Mouse (Mus musculus) CH12.LX (cell line): Measurements from ENCODE around the gene Gm28053. TPM values are rescaled to one million over a fixed set of nuclear protein-coding genes. Genes with fewer than 3 reads are reported as not detected.
A peak's percentile ranks its signal among the peaks of the same experiment; 100 is the strongest.

Source experiments
- DNase-seq: peaks from one replicate; pipeline ENCODE4 v3.0.0-alpha.2; 2013; ENCODE audit errors: extremely low read depth
- H3K27ac ChIP-seq: 2 replicates; pipeline ENCODE4 v1.5.1; 2012; ENCODE audit warnings: low read depth, mild to moderate bottlenecking, control low read depth, moderate library complexity; ENCODE audit not compliant: insufficient read depth
- H3K27me3 ChIP-seq: replicated peaks from 2 replicates; pipeline ENCODE3; 2012; ENCODE audit warnings: inconsistent platforms
- H3K36me3 ChIP-seq, 2 experiments: replicated peaks in 1 of 2; 2 replicates each; pipeline versions ENCODE3 to v1.6.1; 2012; ENCODE audit warnings: inconsistent platforms in 1 of 2, low read length in 1 of 2, mild to moderate bottlenecking in 1 of 2, mixed read lengths in 1 of 2, moderate library complexity in 1 of 2; ENCODE audit not compliant: control insufficient read depth in 1 of 2, insufficient read depth in 1 of 2
- H3K4me1 ChIP-seq, 2 experiments: 2 replicates each; pipeline ENCODE4 v1.6.1; 2012; ENCODE audit warnings: inconsistent platforms in 1 of 2, moderate library complexity in 1 of 2; ENCODE audit not compliant: insufficient read depth in 2 of 2, control insufficient read depth in 1 of 2
- H3K4me2 ChIP-seq: 2 replicates; pipeline ENCODE4 v1.6.1; 2012; ENCODE audit warnings: low read depth, mild to moderate bottlenecking, control low read depth; ENCODE audit not compliant: poor library complexity, insufficient read depth, severe bottlenecking
- H3K4me3 ChIP-seq, 3 experiments: fragments of 150-350 bp in 1 of 3; sonication (generic) in 1 of 3; replicated peaks in 1 of 3; 2 replicates each; pipeline versions ENCODE3 to v1.5.1; 2011 to 2012; ENCODE audit warnings: low read depth in 2 of 3, low read length in 2 of 3, mild to moderate bottlenecking in 2 of 3, moderate library complexity in 2 of 3, control low read depth in 1 of 3, improper control_type of control experiment in 1 of 3, inconsistent platforms in 1 of 3, mixed read lengths in 1 of 3; ENCODE audit not compliant: poor library complexity in 1 of 3
- H3K79me2 ChIP-seq: replicated peaks from 2 replicates; pipeline ENCODE4 v1.6.1; 2012; ENCODE audit warnings: mild to moderate bottlenecking, moderate library complexity; ENCODE audit not compliant: control insufficient read depth, poor library complexity, insufficient read depth, severe bottlenecking; ENCODE audit errors: extremely low read depth
- H3K9ac ChIP-seq: 2 replicates; pipeline ENCODE4 v1.6.1; 2012; ENCODE audit warnings: low read depth, mild to moderate bottlenecking, control low read depth, moderate library complexity; ENCODE audit not compliant: insufficient read depth
- H3K9me3 ChIP-seq: replicated peaks from 2 replicates; pipeline ENCODE3; 2012; ENCODE audit warnings: low read length, inconsistent platforms, mixed read lengths
- BHLHE40 ChIP-seq: IDR thresholded peaks from 2 replicates; pipeline ENCODE4 v1.6.1; 2011; ENCODE audit warnings: mild to moderate bottlenecking, low read depth, low read length, improper control_type of control experiment
- CHD1 ChIP-seq: IDR thresholded peaks from 2 replicates; pipeline ENCODE4 v1.6.1; 2012; ENCODE audit warnings: low read depth, low read length, improper control_type of control experiment, inconsistent platforms
- CHD2 ChIP-seq: IDR thresholded peaks from 2 replicates; pipeline ENCODE4 v1.6.1; 2011; ENCODE audit warnings: low read length, improper control_type of control experiment
- CTCF ChIP-seq, 2 experiments: IDR thresholded peaks in 1 of 2; conservative IDR thresholded peaks in 1 of 2; 2 replicates each; pipeline ENCODE4 v1.5.1; 2011 to 2012; ENCODE audit warnings: low read depth in 2 of 2, low read length in 2 of 2, improper control_type of control experiment in 1 of 2, inconsistent platforms in 1 of 2, mild to moderate bottlenecking in 1 of 2, moderate library complexity in 1 of 2
- E2F4 ChIP-seq: IDR thresholded peaks from 2 replicates; pipeline ENCODE4 v1.6.1; 2011; ENCODE audit warnings: low read depth, low read length, improper control_type of control experiment; ENCODE audit not compliant: insufficient replicate concordance
- ELF1 ChIP-seq: IDR thresholded peaks from 2 replicates; pipeline ENCODE4 v1.6.1; 2014; ENCODE audit warnings: low read depth, mild to moderate bottlenecking, inconsistent platforms, low read length, improper control_type of control experiment
- EP300 ChIP-seq: IDR thresholded peaks from 2 replicates; pipeline ENCODE4 v1.6.1; 2011; ENCODE audit warnings: low read length, improper control_type of control experiment
- ETS1 ChIP-seq: conservative IDR thresholded peaks from 2 replicates; pipeline ENCODE4 v1.6.1; 2012; ENCODE audit warnings: low read depth, mild to moderate bottlenecking, inconsistent platforms, low read length, improper control_type of control experiment, moderate library complexity
- GABPA ChIP-seq: IDR thresholded peaks from 2 replicates; pipeline ENCODE4 v1.6.1; 2012; ENCODE audit warnings: low read depth, low read length, improper control_type of control experiment, inconsistent platforms; ENCODE audit not compliant: insufficient replicate concordance
- HCFC1 ChIP-seq: IDR thresholded peaks from 2 replicates; pipeline ENCODE4 v1.6.1; 2012; ENCODE audit warnings: low read depth, mild to moderate bottlenecking, inconsistent platforms, low read length, improper control_type of control experiment
- IRF4 ChIP-seq: IDR thresholded peaks from 2 replicates; pipeline ENCODE4 v1.6.1; 2014; ENCODE audit warnings: low read depth, mild to moderate bottlenecking, inconsistent platforms, low read length, improper control_type of control experiment
- JUN ChIP-seq: IDR thresholded peaks from 2 replicates; pipeline ENCODE4 v1.6.1; 2011; ENCODE audit warnings: low read depth, mild to moderate bottlenecking, low read length, improper control_type of control experiment, moderate library complexity; ENCODE audit not compliant: insufficient read depth
- JUND ChIP-seq: conservative IDR thresholded peaks from 2 replicates; pipeline ENCODE4 v1.6.1; 2011; ENCODE audit warnings: low read depth, low read length, improper control_type of control experiment
- KAT2A ChIP-seq: IDR thresholded peaks from 2 replicates; pipeline ENCODE4 v1.6.1; 2012; ENCODE audit warnings: low read length, improper control_type of control experiment, inconsistent platforms; ENCODE audit not compliant: insufficient replicate concordance
- MAFK ChIP-seq: IDR thresholded peaks from 2 replicates; pipeline ENCODE4 v1.6.1; 2011; ENCODE audit warnings: low read length, improper control_type of control experiment; ENCODE audit not compliant: insufficient replicate concordance
- MAX ChIP-seq: IDR thresholded peaks from 2 replicates; pipeline ENCODE4 v1.6.1; 2011; ENCODE audit warnings: low read length, improper control_type of control experiment
- MAZ ChIP-seq: IDR thresholded peaks from 2 replicates; pipeline ENCODE4 v1.6.1; 2012; ENCODE audit warnings: low read depth, mild to moderate bottlenecking, inconsistent platforms, low read length, improper control_type of control experiment, moderate library complexity
- MEF2A ChIP-seq: IDR thresholded peaks from 2 replicates; pipeline ENCODE4 v1.6.1; 2014; ENCODE audit warnings: low read depth, mild to moderate bottlenecking, inconsistent platforms, low read length, improper control_type of control experiment, borderline replicate concordance
- MXI1 ChIP-seq: IDR thresholded peaks from 2 replicates; pipeline ENCODE4 v1.6.1; 2011; ENCODE audit warnings: mild to moderate bottlenecking, low read depth, low read length, improper control_type of control experiment
- MYC ChIP-seq: IDR thresholded peaks from 2 replicates; pipeline ENCODE4 v1.6.1; 2011; ENCODE audit warnings: low read depth, mild to moderate bottlenecking, improper control_type of control experiment, low read length
- NELFE ChIP-seq: IDR thresholded peaks from 2 replicates; pipeline ENCODE4 v1.6.1; 2011; ENCODE audit warnings: low read depth, low read length, improper control_type of control experiment
- NRF1 ChIP-seq: IDR thresholded peaks from 2 replicates; pipeline ENCODE4 v1.6.1; 2014; ENCODE audit warnings: low read depth, mild to moderate bottlenecking, inconsistent platforms, low read length, improper control_type of control experiment, moderate library complexity
- PAX5 ChIP-seq: IDR thresholded peaks from 2 replicates; pipeline ENCODE4 v1.6.1; 2012; ENCODE audit warnings: low read length, inconsistent platforms, mixed read lengths
- POLR2A ChIP-seq: IDR thresholded peaks from 2 replicates; pipeline ENCODE4 v1.6.1; 2011; ENCODE audit warnings: low read depth, mild to moderate bottlenecking, improper control_type of control experiment, low read length
- POLR2AphosphoS2 ChIP-seq: IDR thresholded peaks from 2 replicates; pipeline ENCODE4 v1.6.1; 2011; ENCODE audit warnings: low read depth, low read length, improper control_type of control experiment
- RAD21 ChIP-seq: IDR thresholded peaks from 2 replicates; pipeline ENCODE4 v1.6.1; 2011; ENCODE audit warnings: low read depth, mild to moderate bottlenecking, low read length, improper control_type of control experiment, moderate library complexity
- RCOR1 ChIP-seq: conservative IDR thresholded peaks from 2 replicates; pipeline ENCODE4 v1.6.1; 2012; ENCODE audit warnings: low read depth, mild to moderate bottlenecking, inconsistent platforms, low read length, improper control_type of control experiment
- SIN3A ChIP-seq: IDR thresholded peaks from 2 replicates; pipeline ENCODE4 v1.6.1; 2012; ENCODE audit warnings: low read length, improper control_type of control experiment, inconsistent platforms
- SMC3 ChIP-seq: IDR thresholded peaks from 2 replicates; pipeline ENCODE4 v1.6.1; 2011; ENCODE audit warnings: low read depth, low read length, improper control_type of control experiment
- TBP ChIP-seq: conservative IDR thresholded peaks from 2 replicates; pipeline ENCODE4 v1.6.1; 2011; ENCODE audit warnings: low read depth, low read length, improper control_type of control experiment
- TCF12 ChIP-seq: IDR thresholded peaks from 2 replicates; pipeline ENCODE4 v1.6.1; 2014; ENCODE audit warnings: low read depth, mild to moderate bottlenecking, inconsistent platforms, low read length, improper control_type of control experiment
- UBTF ChIP-seq: IDR thresholded peaks from 2 replicates; pipeline ENCODE4 v1.6.1; 2012; ENCODE audit warnings: low read depth, mild to moderate bottlenecking, inconsistent platforms, low read length, improper control_type of control experiment, moderate library complexity
- USF1 ChIP-seq: IDR thresholded peaks from 2 replicates; pipeline ENCODE4 v1.6.1; 2014; ENCODE audit warnings: low read depth, mild to moderate bottlenecking, inconsistent platforms, low read length, improper control_type of control experiment
- USF2 ChIP-seq: conservative IDR thresholded peaks from 2 replicates; pipeline ENCODE4 v1.6.1; 2011; ENCODE audit warnings: low read depth, low read length, improper control_type of control experiment
- ZC3H11A ChIP-seq: IDR thresholded peaks from 2 replicates; pipeline ENCODE4 v1.6.1; 2012; ENCODE audit warnings: low read depth, mild to moderate bottlenecking, inconsistent platforms, low read length, improper control_type of control experiment
- ZKSCAN1 ChIP-seq: IDR thresholded peaks from 2 replicates; pipeline ENCODE4 v1.6.1; 2012; ENCODE audit warnings: low read depth, inconsistent platforms, low read length, improper control_type of control experiment, borderline replicate concordance
- ZMIZ1 ChIP-seq: IDR thresholded peaks from 2 replicates; pipeline ENCODE4 v1.6.1; 2012; ENCODE audit warnings: low read depth, mild to moderate bottlenecking, inconsistent platforms, low read length, improper control_type of control experiment
- ZNF384 ChIP-seq: IDR thresholded peaks from 2 replicates; pipeline ENCODE4 v1.6.1; 2012; ENCODE audit warnings: low read depth, low read length, improper control_type of control experiment, inconsistent platforms
- dilution Hi-C: fragments of 300-500 bp; cut with MboI; formaldehyde crosslinking; loops from 2 replicates; pipeline ENCODE4 v1.14.3; 2020; ENCODE audit warnings: low sequenced_read_pairs; ENCODE audit not compliant: extremely low pct_unique_long_range_greater_than_20kb, extremely low pct_ligation_motif_present
- in situ Hi-C: fragments of 300-500 bp; cut with MboI; formaldehyde crosslinking; loops from 3 replicates; pipeline ENCODE4 v1.14.3; 2019; ENCODE audit warnings: low sequenced_read_pairs, low pct_ligation_motif_present, low pct_unique_long_range_greater_than_20kb, mixed read lengths
- polyA plus RNA-seq: library from polyadenylated mRNA; unstranded; fragments of >175 nt; gene quantifications from 2 replicates; pipeline ENCODE4 v1.2.1, GENCODE M21; 2012; ENCODE audit warnings: low read depth; ENCODE audit not compliant: insufficient read length
- total RNA-seq, 2 experiments: library from RNA; depleted of rRNA; stranded (reverse); fragments of 300-350 nt in 1 of 2; fragments of >200 nt in 1 of 2; gene quantifications; 2 replicates each; pipeline ENCODE4 v1.2.3; 2012 to 2014

Gene Gm28053
- total and polyA plus RNA-seq, 3 experiments = 8.0 to 22.7 (median 10.0) TPM

DNA sequence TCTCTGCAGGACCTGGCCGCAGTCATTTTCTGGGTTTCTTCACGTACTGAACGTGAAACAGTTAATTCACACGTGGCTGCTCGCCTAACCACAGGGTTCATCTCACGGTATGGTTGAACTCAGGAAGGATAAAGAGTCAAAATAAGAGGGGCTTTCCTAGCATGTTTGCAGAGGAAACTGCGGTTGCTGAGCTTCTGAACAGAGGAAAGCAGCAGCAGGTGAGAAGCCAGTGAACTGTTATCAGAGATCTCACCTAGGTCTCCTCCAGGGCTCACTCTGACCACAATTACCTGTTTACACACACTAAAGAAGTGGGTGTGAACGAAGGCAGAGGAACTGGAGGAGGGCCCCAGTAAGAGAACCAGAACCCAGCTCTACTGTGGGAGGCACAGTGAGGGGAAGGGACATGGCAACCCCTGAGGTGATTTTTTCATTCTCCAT, 14.5 kb downstream of the Gm28053 start:
- H3K9ac ChIP-seq = no peak overlapping the region; the same call in 1 of the 2 replicates
- peaks cover 2% of the 10 kb centered on the region for H3K9me3 ChIP-seq
- peaks cover 7% of the 10 kb centered on the region; the same call in 1 of the 2 replicates for H3K79me2 ChIP-seq
- dilution Hi-C loops = no loop called here
- peak overlapping the region; percentile 26 for H3K4me2 ChIP-seq
- in situ Hi-C loops = no loop called here
- H3K27ac ChIP-seq = peak overlapping the region; percentile 67
- peak; percentile 95 for TF ChIP-seq ETS1
- peak; percentile 57; the same call in 1 of the 2 replicates for TF ChIP-seq ZMIZ1
- peak; percentile 94 for TF ChIP-seq EP300
- peak; percentile 69 for TF ChIP-seq JUND
- peak; percentile 94 for TF ChIP-seq MEF2A
- peak; percentile 100 for TF ChIP-seq BHLHE40
- no peak for TF ChIP-seq KAT2A
- peak; percentile 96 for TF ChIP-seq MAX
- TF ChIP-seq USF1 = peak; percentile 40; the same call in 1 of the 2 replicates
- TF ChIP-seq POLR2A = 0 out of 2 replicates have a peak, but pooled peaks have one; percentile 42
- peak; percentile 85 for TF ChIP-seq SIN3A
- peak; percentile 76; the same call in 1 of the 2 replicates for TF ChIP-seq MAZ
- TF ChIP-seq ZNF384 = no peak
- TF ChIP-seq RAD21 = peak; percentile 20
- no peak for TF ChIP-seq GABPA
- TF ChIP-seq ELF1 = no peak; the same call in 1 of the 2 replicates
- TF ChIP-seq USF2 = no peak
- TF ChIP-seq RCOR1 = peak; percentile 83
- no peak for TF ChIP-seq POLR2AphosphoS2
- peak; percentile 95 for TF ChIP-seq TCF12
- TF ChIP-seq CHD2 = peak; percentile 79
- TF ChIP-seq NRF1 = no peak
- TF ChIP-seq NELFE = no peak
- TF ChIP-seq E2F4 = no peak
- no peak for TF ChIP-seq TBP
- no peak for TF ChIP-seq PAX5
- TF ChIP-seq MAFK = peak; percentile 74
- no peak for TF ChIP-seq ZKSCAN1
- TF ChIP-seq IRF4 = peak; percentile 84
- TF ChIP-seq UBTF = no peak
- TF ChIP-seq JUN = peak; percentile 48; the same call in 1 of the 2 replicates
- TF ChIP-seq MYC = peak; percentile 98
- no peak for TF ChIP-seq ZC3H11A
- peak; percentile 32; the same call in 1 of the 2 replicates for TF ChIP-seq HCFC1
- TF ChIP-seq CTCF (conservative IDR thresholded peaks at IDR 0.05 in 1 of 2, IDR thresholded peaks at IDR 0.05 in 1 of 2; ENCODE audit: low read depth in 2 of 2, low read length in 2 of 2) = no peak
- peak; percentile 88 for TF ChIP-seq MXI1
- no peak; the same call in 1 of the 2 replicates for TF ChIP-seq CHD1
- peak; percentile 48 for TF ChIP-seq SMC3
- TF ChIP-seq, all 38 proteins: peak for 22
- Histone ChIP-seq H3K4me3 (no peak overlapping the region), H3K27me3 (no peaks in the 10 kb centered on the region), H3K4me1 (peaks cover 19 to 75% of the 10 kb centered on the region in 2 experiments), H3K36me3 (peaks cover 0 to 9% of the 10 kb centered on the region in 2 experiments)
- DNase-seq = peak; percentile 89
